Mouse (Mus musculus) A20 (cell line): ENCODE results near the gene Dhx9.
"Not testable (repeated sequence)": the region's sequence is repeated elsewhere in the genome, so short reads cannot be mapped to it uniquely, and the experiment has no call there.

Source experiments
- DNase-seq: peaks from one replicate; pipeline ENCODE4 v3.0.0-alpha.2; 2011; ENCODE audit warnings: low read depth, low spot score

The Dhx9 gene

GRCm38 (mm10) chr1:153424271-153424670 is 63.2 kb downstream of the Dhx9 start:
- no peak for DNase-seq

DNA sequence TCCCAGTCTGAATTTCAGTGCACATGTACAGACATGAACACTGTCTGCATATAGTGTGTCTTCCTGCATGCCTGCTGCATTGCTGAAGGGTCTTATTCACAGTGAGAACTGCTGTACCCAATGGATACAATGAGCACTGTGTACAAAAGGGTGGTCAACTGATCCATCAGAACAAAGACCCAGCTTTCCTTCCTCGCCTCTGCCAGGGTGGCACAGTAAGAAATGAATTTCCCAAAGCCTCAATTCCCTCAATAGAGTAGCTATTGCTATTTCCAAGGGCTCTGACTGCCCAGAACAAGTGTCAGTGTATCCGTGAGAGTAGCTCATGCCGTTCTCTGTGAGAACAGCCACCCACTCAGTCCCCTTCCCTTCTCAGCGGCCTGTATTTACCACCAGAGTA is 69.7 kb downstream of the Dhx9 start:
- not testable (repeated sequence) for DNase-seq

DNA sequence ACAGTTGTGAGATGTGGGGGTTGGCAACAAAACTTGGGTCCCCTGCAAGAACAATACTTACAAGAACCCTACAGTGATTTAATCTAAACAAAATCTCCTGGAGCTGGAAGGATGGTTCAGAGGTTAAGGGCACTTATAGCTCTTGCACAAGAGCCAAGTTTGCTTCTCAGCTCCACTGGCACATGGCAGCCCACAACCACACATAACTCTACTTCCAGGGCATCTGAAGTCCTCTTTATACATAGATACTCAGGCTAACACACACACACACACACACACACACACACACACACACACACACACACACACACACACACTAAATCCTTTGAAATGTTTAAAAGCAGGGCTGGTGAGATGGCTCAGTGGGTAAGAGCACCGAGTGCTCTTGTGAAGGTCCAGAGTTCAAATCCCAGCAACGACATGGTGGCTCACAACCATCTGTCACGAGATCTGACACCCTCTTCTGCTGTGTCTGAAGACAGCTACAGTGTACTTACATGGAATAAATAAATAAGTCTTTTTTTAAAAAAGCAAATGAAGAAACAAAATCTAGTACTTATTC is 71.1 kb downstream of the Dhx9 start:
- DNase-seq = peak; percentile 8

DNA sequence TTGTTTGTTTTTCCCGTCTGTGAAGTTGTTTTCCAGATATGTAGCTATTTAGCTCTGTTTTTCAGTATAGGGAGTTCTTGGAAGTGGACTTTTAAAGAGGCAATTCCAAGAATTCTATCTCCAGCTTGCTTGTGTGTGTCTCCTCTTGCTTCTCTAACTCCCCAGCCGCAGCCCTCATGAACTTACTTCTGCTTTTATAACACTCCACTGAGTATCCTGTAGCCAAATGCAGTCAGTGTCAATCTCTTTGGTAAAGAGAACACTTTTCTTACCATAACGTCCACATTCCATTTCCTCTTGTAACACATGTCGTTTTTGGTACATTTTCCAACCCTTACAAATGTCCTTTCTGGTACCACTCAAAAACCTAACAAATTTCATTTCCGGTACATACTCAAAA is 71.7 kb downstream of the Dhx9 start:
- DNase-seq = not testable (repeated sequence)

GRCm38 (mm10) chr1:153414962-153415361 is 72.5 kb downstream of the Dhx9 start:
- DNase-seq = peak; percentile 94

- peak; percentile 94 for DNase-seq
Observed at GRCm38 (mm10) chr1:153414114-153414723, 73.2 kb downstream of the Dhx9 start.

DNA sequence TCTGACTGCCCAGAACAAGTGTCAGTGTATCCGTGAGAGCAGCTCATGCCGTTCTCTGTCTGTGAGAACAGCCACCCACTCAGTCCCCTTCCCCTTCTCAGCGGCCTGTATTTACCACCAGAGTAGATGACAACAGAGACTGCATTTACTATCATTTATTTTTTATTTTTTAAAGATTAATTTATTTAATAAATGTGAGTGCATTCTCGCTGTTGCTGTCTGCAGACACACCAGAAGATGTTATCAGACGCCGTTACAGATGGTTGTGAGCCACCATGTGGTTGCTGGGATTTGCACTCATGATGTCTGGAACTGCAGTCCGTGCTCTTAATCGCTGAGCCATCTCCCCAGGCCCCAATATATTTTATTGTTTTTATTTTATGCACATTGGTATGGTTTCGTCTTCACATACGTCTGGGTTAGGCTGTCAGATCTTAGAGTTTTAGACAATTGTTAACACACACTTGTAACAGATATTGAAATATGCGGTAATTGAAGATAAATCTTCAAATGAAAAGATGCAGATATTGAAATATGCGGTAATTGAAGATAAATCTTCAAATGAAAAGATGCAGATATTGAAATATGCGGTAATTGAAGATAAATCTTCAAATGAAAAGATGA is 74.0 kb downstream of the Dhx9 start:
- DNase-seq = peak; percentile 51

- not testable (repeated sequence) for DNase-seq
Observed at GRCm38 (mm10) chr1:153412663-153413396, 74.6 kb downstream of the Dhx9 start.

GRCm38 (mm10) chr1:153411723-153412122 is 75.7 kb downstream of the Dhx9 start:
- DNase-seq = peak; percentile 15

GRCm38 (mm10) chr1:153410915-153411314 is 76.5 kb downstream of the Dhx9 start:
- DNase-seq = not testable (repeated sequence)

DNA sequence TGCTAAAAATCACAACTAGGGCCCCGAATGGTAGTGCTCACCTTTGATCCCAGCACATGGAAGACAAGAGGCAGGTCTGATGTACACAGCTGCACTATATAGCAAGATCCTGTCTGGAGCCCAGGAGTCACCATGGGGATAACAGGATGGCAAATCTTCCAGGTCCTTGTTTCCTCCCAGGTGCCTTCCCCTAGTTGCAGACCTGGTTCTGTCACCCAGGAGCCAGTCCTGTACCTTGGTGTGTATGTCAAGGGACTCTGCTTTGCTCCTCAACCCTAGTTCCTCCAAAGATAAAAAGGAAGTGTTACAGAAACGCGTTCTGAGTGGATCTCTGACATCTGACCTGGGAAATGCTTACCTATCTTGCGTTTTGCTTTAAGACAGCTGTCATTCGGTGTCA is 79.2 kb downstream of the Dhx9 start:
- DNase-seq = peak; percentile 12

- DNase-seq = peak; percentile 17
Observed at GRCm38 (mm10) chr1:153407641-153408040, 79.8 kb downstream of the Dhx9 start.
